Mouse (Mus musculus): ENCODE measurements around the gene Fbxo9.

GRCm38 (mm10) chr9:78117690-78118089, 8.8 kb upstream of the Fbxo9 start:
- TF ChIP-seq POLR2A (IDR thresholded peaks at IDR 0.05; ENCODE audit: control insufficient read depth, low read depth, low read length): no peak
- no peak for TF ChIP-seq CTCF (IDR thresholded peaks at IDR 0.05; ENCODE audit: control insufficient read depth, insufficient read depth, insufficient replicate concordance, low read depth, low read length)

Measured in testis, adult 2 months (tissue).